Mouse (Mus musculus) left cerebral cortex, postnatal 10 days (tissue): ENCODE data around the gene Abi3bp. TPM values are rescaled to one million over a fixed set of nuclear protein-coding genes. Genes with fewer than 3 reads are reported as not detected.

Experiments used
- DNase-seq, 2 experiments: peaks; one replicate each; pipeline ENCODE4 v3.0.0; 2021 to 2022; ENCODE audit warnings: low spot score in 2 of 2, mixed read lengths in 1 of 2; ENCODE audit errors: extremely low spot score in 1 of 2
- intact Hi-C: fragments of 180-260 bp; cut with DNase I; formaldehyde crosslinking; loops from one replicate; pipeline ENCODE4 v1.15.1; 2025
- total RNA-seq, 2 experiments: library from RNA; stranded (reverse); gene quantifications; 2 replicates each; pipeline ENCODE4 v1.2.3; 2021

Gene Abi3bp
- 10 to 100 TPM; 15.8 to 17.7 TPM for total RNA-seq

GRCm38 (mm10) chr16:56477677-56478574, at the start of gene Abi3bp:
Gene Abi3bp (plus strand): TSS chr16:56477878.
- intact Hi-C loops: no loop called here
- peak in 1 of 2 experiments; percentile 37 for DNase-seq

GRCm38 (mm10) chr16:56435293-56436185, 42.1 kb upstream of the Abi3bp start:
- DNase-seq: no peak
- intact Hi-C loops: no loop called here

DNA sequence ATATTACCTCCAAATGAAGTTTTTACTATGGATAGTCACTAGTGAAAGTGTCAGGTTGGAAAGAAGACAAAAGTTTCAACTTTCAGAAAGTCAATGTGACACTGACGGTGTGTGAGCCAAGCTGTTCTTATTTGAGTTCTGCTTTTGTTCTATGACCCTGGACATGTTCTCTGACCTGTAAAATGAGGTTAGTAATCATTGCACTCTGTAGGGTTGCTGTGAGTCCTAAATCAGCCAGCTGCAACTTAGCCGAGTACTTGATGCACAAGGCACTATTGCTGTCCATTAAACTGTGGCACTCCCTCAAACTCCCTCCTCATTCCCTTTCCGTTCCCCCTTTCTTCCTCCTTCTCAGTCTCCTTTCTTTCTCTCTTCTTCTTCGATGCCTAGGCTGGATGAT, 37.4 kb upstream of the Abi3bp start:
- intact Hi-C loops: no loop called here

DNA sequence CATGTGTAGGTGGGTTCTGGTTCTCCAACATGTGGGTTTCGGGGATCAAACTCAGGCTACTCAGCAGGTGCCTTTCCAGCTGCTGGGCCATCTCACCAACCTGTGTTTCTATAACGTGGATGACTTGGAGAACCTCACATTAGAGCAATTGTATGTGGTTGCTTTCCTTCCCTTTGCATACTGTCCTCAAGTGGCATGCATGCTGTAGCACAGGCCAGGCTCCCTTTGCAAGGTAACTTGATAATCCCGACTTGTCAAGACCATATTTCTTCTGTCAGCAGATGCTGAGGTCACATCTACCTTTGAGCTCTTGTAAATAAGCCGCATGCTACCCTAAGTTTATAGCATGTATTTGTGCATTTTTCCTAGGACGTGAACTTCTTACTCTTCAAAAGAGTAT, 36.6 kb upstream of the Abi3bp start:
- no peak for DNase-seq
- intact Hi-C loops: no loop called here

More for the DNA sequence above, 37.4 kb upstream of the Abi3bp start:
- no peak for DNase-seq

DNA sequence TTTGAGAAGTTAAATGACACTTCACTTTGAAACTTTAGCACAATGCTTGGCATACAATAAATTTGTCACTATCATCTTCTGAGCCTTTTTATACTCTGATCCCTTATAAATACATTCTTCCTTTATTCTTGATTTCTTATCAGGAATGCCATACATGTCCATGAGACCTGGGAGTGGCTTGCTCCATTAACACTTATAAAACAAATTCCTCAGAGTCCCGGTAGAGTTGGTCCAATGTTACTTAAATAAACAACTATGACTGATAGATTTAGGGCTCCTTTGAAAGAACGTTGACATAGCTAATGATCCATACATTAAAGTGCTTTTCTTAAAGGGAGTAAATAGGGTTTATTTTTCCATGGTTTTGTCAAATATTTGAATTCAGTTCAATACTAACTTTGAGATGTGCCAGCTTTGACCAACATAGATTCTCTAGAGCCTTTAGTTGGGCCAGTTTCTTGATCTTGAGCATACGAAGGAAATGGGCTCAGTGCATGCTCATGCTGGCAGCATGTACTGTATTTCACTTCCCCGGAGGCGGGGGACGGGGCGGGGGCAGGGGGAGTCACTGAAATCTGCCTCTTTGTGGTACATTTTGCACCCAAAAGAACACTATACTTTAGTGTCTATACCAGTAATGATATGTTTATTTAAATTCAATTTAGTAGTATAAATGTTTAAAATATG, 35.9 kb upstream of the Abi3bp start:
- intact Hi-C loops: no loop called here
- no peak for DNase-seq

- no peak for DNase-seq
- intact Hi-C loops: no loop called here
Observed at GRCm38 (mm10) chr16:56451482-56451881, 26.2 kb upstream of the Abi3bp start.

- DNase-seq: no peak
- intact Hi-C loops: no loop called here
Observed at GRCm38 (mm10) chr16:56451923-56452322, 25.8 kb upstream of the Abi3bp start.

GRCm38 (mm10) chr16:56458052-56458754, 19.5 kb upstream of the Abi3bp start:
- peak in 1 of 2 experiments; percentile 17 for DNase-seq
- intact Hi-C loops: no loop called here

GRCm38 (mm10) chr16:56473160-56473559, 4.5 kb upstream of the Abi3bp start:
- no peak for DNase-seq
- intact Hi-C loops: no loop called here

DNA sequence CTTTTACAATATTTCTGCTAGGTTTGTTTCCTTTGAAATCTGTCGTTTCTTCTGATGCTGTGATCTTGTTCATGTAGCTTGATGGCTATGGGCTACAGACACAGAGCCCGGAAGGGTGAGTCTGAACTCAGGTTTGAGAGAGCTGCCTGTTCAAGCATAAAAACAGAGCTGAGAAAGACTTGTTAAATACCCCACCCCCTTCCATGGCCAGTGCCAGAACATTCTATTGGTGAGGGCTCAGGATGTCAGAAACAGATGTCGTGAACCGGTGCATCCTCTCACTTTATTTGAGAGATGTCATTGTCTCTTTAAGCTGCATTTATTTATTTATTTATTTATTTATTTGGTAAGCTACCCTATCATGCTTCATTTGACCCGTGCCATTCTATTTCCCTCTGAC, 2.0 kb upstream of the Abi3bp start:
- intact Hi-C loops: no loop called here
- no peak for DNase-seq

DNA sequence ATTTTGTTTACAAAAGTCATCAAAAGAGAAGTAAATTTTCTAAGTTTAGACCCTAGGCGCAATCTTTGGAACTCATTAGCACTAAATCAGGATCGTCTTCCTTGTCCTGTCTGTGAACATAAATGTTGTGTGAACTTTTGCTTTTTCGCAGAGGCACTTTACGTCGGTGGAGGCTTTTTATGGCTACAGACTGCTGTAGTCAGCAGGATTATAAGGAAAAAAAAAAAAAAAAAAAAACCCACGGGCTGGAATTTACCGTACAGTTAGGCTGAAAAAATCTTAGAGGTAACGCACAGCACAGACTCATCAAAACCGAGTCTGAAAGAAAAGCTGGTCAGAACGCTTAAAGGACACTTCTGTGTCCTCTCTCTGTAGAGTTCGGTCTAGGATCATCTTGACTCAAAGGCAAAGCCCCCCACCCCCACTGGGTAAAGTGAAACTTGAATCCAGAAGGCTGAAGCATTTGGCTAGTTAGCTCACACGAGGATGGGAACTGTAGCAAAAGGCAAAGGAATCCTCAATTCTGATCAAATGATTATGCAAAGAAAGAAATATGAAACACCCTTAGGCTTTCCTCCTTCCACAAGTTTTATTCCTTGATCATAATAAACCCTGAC, 1.0 kb downstream of the Abi3bp start:
- intact Hi-C loops: no loop called here
- DNase-seq: no peak

DNA sequence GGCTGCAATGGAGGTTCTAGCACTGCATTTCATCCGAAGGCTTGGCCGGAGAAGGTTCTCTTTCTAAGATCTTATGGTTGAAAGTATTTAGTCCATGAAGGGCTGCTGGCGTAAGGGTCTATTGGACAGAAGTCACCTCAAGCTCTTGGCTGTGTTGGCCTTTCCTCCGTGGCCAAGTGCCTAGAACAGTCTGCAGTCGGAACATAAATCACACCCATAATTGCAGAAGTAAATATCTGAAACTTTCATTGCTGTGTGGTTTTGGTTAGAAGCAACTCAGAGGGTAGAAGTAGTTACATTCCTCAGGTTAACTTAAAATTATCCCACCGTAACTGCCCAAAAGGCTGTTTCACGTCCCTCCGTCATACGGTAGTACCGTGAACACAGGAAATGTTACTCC, 5.8 kb downstream of the Abi3bp start:
- no peak for DNase-seq
- intact Hi-C loops: no loop called here

GRCm38 (mm10) chr16:56486461-56486860, 8.8 kb downstream of the Abi3bp start:
- intact Hi-C loops: no loop called here
- peak in 1 of 2 experiments; percentile 26 for DNase-seq

GRCm38 (mm10) chr16:56490861-56491260, 13.2 kb downstream of the Abi3bp start:
- intact Hi-C loops: no loop called here
- no peak for DNase-seq

- intact Hi-C loops: no loop called here
- no peak for DNase-seq
Observed at GRCm38 (mm10) chr16:56495266-56495665, 17.6 kb downstream of the Abi3bp start.

- intact Hi-C loops: no loop called here
- no peak for DNase-seq
Observed at GRCm38 (mm10) chr16:56496743-56497142, 19.1 kb downstream of the Abi3bp start.

DNA sequence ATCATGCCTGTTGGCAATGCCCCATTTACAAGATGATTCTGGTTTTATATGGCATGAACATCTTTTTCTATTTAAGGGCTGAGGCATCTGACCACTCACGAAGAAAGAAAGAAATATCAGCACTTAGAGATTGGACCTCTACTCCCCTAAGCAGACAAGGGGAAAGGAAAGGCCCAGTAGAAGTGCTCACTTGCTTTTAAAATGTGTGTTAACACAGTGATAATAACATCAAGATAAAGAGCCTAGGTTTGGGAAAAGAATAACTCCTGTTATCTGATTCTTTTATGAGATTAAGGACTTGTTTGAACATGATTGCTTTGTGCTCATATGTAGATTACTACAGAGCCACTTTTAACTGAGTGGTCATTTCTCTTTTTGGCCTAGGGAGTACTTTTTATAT, 21.0 kb downstream of the Abi3bp start:
- intact Hi-C loops: no loop called here
- DNase-seq: no peak

GRCm38 (mm10) chr16:56500441-56500840, 22.8 kb downstream of the Abi3bp start:
- DNase-seq: no peak
- intact Hi-C loops: no loop called here
